Mouse (Mus musculus): ENCODE measurements around the gene Col6a1.
A peak's percentile ranks its signal among the peaks of the same experiment; 100 is the strongest.

Col6a1 gene

GRCm38 (mm10) chr10:76678122-76678521 lies 47.8 kb downstream of the Col6a1 start:
- DNase-seq (ENCODE audit: low spot score) = peak; percentile 53

GRCm38 (mm10) chr10:76675268-76675667 lies 50.7 kb downstream of the Col6a1 start:
- DNase-seq (ENCODE audit: low spot score) = peak; percentile 53

- DNase-seq (ENCODE audit: low spot score) = peak; percentile 55
Measured at GRCm38 (mm10) chr10:76674581-76674980, 51.4 kb downstream of the Col6a1 start.

- no peak for DNase-seq (ENCODE audit: low spot score)
Measured at GRCm38 (mm10) chr10:76671939-76672338, 54.0 kb downstream of the Col6a1 start.

GRCm38 (mm10) chr10:76668947-76669284 lies 57.1 kb downstream of the Col6a1 start:
- DNase-seq (ENCODE audit: low spot score) = no peak

- DNase-seq (ENCODE audit: low spot score) = no peak
Measured at GRCm38 (mm10) chr10:76668261-76668946, 57.6 kb downstream of the Col6a1 start.

- DNase-seq (ENCODE audit: low spot score) = no peak
Measured at GRCm38 (mm10) chr10:76667197-76667805, 58.7 kb downstream of the Col6a1 start.

GRCm38 (mm10) chr10:76665551-76665950 lies 60.4 kb downstream of the Col6a1 start:
- no peak for DNase-seq (ENCODE audit: low spot score)

GRCm38 (mm10) chr10:76664156-76665115 lies 61.5 kb downstream of the Col6a1 start:
- DNase-seq (ENCODE audit: low spot score) = peak; percentile 78

Measured in lung, postnatal 25 days (tissue).